Mouse (Mus musculus) urinary bladder, postnatal 4 days (tissue): ENCODE measurements around the gene Ptx4.

ENCODE experiments used
- DNase-seq, 2 experiments: peaks; one replicate each; pipeline ENCODE4 v3.0.0; 2021 to 2022; ENCODE audit warnings: low spot score in 2 of 2

Gene Ptx4

DNA sequence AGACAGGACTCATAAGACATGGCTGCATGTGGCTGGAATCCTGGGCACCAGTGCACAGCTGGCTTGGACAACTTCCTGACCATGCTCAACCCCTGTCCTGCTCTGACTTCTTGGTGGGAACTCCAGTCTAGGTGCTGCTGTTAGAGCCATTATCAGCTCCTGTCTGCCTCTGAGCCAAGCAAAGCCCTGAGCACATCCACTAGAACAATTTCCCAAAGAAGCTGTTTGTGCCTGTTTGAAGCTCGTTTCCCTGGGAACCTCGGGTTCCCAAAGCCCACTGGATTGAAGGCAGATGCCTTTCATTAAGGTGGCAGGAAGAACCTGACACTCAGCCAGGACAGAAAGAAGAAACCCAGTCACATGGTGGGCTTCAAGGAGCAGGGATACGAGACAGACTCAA is at the start of gene Ptx4:
TSS of gene Ptx4 (plus strand) at position 355 of the 400 bp plus-strand sequence.
- no peak for DNase-seq

DNA sequence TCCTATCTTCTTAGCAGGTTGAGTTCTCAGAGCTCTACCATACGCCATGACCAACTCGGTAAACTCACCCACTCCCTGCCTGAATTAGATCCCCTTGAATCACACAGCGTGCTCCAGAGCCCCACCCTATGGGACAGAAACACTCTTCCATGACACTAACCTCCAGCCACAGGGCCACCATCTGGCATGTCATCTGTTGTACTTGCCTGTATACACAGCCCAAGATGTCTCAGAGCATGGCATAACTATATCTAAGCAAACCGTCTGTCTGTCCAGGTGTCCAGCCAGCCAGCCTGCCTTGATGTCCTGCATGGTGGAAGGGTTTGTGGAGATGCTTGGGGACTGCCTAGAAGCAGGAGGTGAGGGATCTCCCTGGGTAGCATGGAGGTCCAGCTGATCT is 43.7 kb upstream of the Ptx4 start:
- no peak for DNase-seq

DNA sequence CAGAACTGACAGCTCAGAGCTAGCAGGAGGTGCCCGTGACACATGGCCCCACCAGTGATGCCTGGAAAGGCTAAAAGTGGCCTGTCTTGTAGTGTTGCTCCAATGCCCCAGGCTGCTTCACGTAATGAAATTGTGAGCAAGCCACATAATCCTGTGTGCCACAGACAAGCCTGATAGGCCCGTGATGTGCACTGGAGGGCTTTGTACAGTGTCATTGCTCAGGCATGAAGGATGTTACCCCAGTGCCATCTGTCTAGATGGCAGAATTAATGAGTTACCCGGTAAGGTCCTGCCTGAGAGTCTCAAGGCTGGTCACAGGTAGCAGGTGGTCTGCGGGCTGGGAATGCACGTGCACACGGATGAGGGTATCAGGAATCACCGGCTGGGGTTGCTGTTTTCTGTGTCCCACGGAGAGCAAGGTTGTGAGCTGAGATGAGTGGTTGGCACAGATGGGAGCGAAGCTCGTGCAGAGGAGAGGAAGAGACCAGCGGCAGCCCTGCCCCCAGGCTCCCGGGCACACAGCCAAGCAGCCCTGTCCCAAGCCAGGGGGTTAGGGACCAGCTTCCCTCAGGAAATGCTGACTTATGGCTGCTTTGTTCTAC is 42.7 kb upstream of the Ptx4 start:
- peak; percentile 58 to 74 for DNase-seq

DNA sequence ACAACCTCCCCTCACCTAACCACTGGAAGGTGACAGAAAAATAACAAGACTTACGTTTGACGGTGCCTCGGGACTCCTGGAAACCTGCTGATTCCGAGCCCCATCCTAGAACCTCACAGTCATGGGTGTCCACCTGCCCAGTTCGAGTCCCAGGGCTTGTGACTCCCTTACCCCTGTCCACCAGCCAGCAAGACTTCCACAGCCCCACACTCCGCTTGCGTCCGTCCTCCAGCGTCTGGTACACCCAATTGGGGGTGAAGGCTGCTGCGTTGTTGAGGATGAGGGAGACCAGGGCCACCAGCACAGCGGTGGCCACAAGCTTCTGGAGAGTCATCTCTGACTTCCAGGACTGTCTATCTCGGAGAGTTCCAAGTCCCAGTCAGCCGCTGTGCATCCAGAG is 40.4 kb upstream of the Ptx4 start:
- DNase-seq = no peak

DNA sequence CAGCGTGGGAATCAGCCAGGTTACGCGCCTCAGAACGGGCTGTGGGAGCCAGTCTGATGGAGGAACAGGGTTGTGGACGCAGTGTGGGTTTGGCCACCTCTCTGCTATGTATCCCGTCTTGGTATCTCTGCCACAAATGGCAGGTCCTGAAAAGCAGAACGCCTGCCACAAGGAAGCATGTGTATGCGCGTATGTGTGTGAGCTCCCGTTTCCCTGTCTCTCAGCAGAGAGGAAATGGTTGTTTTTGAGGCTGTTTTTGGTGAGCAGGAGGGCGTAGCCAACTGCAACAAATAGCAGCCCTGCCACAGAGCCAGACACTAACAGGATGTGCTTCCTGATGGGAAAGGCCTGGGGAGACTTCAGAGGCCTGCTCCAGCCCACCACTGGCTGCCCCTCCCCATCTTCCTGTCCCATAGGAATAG is 39.6 kb upstream of the Ptx4 start:
- peak in 1 of 2 experiments; percentile 47 for DNase-seq

DNA sequence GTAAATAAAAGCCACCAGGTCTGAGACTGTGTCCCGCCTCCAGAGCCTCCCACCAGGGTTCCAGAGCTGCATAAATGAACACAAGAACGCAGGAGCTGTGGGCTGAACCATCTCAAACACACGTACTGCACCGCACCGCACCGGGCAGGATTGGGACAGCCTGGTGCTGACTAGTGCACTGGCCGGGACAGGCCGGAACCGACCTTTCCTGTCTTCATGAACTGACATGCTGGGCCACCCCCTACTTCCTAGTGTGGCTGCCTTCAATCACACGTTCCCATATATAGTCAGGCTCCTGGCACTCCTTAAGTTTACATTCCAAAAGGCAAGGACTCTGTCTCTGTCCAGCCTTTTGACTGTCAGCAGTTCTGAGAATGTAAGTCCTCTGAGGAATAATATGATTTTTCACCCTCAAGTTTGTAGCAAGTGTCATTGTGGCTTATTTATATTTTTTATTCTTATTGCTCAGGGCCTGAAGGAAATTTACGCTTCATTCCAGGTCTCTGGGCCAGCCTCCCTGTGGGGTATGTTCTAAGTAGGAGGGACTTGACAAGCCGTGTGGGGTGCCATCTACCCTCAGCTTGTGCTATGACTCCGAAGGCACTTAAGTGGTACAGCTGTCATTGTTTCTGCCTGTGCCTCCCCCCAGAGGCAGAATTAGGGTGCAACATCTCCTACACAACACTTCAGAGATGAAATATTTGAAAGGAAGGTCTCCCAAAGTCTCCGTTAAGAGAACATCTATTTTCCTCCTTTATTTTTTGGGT is 38.3 kb upstream of the Ptx4 start:
- no peak for DNase-seq

DNA sequence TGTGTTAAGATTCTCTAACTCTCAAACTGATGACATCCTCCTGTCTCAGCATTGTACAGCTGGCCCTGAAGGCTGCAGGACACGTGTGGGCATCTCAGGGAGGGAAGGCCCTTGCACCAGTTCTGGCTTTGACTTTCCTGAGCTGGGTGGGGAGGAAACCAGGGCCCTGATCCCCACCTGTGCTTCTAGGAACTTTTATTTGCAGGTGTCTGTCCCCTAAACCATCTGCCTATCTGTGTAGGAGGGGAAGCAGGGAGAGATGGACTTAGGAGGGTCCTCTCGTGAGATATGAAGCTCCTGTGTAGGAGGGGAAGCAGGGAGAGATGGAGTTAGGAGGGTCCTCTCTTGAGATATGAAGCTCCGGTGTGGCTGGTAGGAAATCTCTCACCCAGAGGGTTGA is 37.7 kb upstream of the Ptx4 start:
- no peak for DNase-seq

DNA sequence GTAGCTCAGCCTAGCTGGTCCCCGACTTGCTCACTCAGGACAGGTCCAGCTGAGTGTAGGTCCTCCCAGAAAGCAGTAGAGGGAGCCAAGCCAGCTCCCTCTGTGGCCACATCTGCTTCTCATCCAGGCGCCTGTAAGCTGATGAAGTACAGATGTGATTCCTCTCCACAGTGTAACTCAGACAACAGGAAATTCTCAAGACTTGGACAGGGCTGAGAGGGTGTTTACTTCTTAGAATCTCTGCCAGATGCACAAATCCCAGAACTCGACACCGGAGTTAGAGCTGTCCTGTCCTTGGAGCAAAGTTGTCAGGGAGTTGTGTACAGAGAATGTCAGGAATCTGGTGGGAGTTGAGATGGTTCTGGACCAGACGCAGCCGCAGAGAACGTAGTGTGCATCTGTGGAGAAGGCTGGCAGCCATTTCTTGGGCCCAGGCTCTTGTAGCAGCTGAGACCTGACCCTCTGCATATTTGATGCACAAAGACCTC is 37.1 kb upstream of the Ptx4 start, which contains the start of gene Tmem204:
TSS of gene Tmem204 (minus strand) at position 148 of the 488 bp plus-strand sequence.
- peak; percentile 76 to 80 for DNase-seq

DNA sequence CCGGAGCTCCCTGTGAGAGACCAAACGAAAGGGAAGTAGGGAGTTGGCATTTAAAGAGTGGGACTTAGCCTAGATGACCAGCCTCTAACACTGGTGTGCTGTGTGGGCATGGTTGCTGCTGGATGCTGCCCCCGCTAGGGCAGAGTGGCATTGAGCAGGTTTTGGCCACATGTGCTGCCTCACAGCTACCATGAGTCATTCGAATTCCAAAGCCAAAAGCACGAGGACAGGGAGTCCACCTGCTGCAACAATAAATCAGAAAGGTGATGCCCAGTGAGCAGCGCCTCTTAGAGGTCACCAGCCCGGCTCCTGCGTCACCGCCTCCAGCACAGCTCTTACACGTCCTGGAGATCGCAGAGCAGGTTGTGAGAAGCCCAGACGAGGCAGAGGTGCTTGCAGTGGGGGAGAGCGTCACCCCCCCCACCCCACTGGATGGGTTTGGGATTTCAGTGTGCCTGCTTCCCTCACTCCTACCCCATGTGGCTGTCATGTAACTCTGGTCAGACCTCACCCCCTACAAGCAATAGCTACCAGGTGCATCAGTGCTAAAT is 35.6 kb upstream of the Ptx4 start:
- no peak for DNase-seq

DNA sequence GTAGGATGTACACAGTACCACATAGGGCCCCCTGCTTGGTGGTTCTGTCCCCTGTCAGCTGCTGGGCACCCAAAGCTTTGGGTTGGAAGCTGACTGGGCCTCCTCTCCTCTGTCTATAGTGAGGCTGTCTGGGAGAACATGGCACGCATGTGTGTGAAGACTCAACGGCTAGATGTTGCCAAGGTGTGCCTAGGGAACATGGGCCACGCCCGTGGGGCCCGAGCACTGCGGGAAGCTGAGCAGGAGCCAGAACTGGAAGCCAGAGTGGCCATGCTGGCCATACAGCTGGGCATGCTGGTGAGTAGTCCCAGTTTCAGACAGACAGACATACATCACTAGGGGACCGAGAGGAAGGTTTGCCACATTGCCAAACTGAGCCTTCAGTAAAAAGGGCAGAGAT is 33.8 kb upstream of the Ptx4 start:
- DNase-seq = no peak

DNA sequence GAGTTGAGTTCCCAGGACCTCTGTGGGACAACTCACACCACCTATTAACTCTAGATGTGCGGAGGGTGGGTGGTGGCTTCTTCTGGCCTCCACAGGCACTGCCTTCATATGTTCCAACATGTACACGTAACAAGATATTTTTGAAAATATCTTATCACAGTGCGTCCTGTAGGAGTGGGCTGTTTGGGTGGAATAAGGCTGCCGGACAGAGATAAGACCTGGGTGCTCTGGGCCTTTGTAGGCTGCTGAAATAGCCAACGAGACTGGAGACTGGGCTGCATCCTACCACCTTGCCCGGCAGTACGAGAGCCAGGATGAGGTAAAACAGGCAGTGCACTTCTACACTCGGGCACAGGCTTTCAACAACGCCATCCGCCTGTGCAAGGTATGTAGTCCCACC is 31.4 kb upstream of the Ptx4 start:
- DNase-seq = no peak

DNA sequence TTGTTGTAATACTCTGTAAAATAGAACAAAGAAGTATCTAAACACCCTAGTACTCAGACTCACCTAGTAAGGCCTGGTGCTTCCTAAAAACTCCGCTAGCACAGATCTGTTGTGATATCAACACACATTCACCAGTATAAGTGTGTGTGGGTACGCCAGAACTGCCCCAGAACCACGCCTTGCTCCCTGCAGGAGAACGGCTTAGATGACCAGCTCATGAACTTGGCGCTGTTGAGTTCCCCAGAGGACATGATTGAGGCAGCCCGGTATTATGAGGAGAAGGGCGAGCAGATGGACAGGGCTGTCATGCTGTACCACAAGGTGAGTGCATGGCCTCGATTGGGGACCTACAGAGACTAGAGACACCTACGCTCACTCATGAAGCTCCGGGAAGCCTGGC is 30.1 kb upstream of the Ptx4 start:
- no peak for DNase-seq

DNA sequence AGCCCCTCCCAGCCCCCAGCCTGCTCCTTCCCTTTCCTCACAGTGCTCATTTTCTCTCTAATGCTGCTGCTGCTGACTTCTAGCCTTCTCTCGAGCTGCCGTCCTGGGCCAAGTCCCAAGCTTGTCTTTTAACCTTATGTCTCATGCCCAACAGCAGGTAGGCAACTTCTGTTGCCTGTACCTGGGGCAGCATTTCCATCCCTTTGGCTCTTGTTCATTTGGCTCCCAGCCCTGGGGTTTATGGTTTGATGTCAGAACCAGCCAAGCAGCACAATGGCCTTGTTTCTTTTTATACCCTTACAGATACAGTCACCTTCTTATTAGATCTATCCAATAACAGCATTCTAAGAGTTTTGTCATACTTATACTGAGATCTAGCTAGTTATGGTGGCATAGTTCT is 24.3 kb upstream of the Ptx4 start:
- no peak for DNase-seq

DNA sequence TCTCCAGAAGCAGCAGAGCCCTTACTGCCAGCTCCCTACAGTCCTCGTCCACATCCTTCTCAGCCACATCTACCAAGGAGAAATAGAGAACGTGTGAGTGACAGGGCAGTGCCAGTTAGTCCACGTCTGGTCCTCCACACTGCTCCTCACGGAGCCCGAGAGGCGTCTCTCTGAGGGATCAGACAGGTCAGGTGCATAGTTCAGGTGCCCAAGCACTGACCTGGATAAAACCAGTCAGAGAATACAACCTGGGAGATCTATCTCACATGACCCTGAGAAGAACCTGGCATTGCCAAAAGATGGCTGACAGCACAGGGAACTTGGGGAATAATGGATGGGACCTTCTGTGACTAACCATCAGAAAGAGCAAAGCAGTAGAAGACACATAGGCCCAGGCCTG is 20.5 kb upstream of the Ptx4 start:
- DNase-seq = no peak

DNA sequence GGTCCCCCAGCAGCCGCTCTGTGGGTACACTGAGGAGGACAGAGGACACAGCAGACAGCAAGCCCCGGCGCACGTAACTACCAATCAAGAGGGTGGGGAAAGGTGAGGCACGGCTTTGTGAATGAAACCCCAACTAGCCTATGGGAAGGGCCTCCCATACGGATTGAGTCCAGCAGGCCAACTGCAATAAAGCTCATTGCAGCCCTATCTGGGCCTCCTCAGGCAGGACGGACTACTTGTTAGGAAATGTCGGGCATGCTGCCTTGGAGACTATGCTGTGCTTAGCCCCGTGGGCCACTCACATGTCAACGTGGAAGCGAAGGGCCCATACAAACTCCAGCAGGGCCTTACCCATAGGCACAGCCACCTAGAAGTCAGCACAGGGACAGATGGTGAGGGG is 19.2 kb upstream of the Ptx4 start:
- DNase-seq = no peak

DNA sequence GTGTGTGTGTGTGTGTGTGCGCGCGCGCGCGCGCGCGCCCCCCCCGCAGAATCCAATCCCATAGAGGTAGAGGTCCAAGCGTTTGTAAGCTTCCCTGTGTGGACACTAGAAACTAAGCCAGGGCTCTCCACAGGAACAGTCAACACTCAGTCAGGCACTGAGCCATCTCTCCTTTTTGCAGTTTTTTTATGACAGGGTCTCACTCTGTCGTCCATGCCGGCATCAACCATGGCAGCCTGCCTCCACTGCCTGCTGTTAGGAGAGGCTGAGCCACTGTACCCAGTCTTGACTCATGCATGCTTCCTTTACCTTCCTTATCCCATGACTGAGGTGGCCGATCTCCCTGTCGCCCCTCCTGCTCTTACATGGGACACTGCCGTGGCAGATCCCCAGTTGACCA is 12.8 kb upstream of the Ptx4 start:
- no peak for DNase-seq

DNA sequence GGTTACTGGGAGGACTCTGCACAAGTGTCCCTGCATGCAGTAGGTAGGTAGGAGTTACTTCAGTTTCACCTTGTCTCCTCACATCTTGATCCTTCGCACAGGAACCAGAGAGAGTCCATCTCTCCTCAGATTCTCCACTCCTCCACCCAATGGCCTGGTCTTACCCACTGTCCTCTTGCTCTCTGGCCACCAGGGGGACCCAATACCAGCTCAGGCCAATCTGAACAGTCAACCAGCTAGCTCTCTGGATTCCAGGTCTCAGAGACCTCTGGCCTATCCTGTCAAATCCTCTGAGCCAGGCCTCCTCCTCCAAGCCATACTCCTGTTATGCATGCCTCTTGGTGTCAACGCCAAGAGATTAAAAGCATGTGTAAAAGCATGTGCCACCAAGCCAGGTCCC is 11.0 kb upstream of the Ptx4 start:
- DNase-seq = no peak

DNA sequence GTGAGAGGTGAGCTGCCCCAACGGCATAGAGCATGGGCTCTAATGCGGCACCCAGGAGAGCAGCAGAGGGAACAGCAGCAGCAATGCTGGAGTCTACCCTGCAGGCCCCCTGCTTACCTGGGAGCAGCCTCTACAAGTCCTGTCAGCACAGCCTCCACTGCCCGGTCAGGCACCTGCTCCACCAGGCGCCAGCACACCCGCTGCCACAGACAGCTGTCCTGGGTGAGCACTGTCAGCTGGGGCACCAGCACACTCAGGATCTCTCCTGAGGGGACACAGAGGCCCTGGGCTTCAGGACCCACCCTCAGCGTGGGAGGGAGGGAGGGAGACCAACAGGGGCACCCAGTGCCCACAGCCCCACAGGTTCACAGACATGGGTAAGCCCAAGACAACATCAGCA is 10.0 kb upstream of the Ptx4 start:
- DNase-seq = no peak

DNA sequence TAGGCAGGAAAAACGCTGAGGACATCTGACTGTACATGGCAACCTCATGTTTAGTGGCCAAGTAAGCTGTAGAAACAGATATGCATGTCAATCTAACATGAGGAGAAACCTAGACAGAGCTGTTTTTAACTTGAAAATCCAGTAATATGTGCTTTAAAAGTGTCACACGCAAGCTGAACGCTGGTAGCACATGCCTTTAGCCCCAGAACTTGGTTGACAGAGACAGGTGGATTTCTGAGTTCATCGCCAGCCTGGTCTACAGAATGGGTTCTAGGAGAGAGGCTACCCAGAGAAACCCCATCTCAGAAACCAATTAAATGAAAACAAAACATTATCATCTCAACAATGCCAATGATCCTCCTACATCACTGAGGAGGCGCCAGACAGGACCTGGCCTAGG is 9.3 kb upstream of the Ptx4 start:
- no peak for DNase-seq

DNA sequence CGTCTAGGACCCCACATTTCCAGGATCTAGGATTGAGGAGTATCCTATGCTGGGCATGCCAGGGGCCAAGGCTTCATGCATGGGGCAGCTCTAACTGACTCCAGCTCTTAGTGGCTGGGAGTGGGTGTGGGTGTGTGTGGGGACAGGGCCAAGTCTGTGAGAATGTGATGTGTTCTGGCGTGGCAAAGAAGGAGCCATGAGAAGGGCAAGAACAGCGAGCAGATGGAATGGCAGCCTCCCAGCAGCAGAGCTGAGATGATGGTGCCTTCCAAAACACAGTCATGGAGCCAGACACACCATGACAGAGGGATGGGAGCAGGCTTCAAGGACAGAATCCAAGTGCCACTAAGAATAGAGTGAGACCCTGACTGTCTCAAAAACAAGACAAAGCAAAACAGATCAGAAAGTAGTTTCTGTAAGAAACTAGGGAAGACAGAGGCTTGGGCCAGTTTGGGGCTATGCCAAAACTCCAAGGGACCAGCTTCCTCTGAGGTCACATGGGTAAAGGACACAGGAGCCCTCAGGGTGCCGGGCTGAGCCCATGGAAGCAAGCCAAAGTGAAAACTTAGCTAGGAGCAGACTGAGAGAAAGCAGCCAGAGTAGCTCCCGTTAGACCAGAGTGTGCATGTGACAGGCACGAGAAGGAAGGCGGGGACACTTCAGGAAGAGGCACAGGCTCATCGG is 8.7 kb upstream of the Ptx4 start:
- DNase-seq = no peak

DNA sequence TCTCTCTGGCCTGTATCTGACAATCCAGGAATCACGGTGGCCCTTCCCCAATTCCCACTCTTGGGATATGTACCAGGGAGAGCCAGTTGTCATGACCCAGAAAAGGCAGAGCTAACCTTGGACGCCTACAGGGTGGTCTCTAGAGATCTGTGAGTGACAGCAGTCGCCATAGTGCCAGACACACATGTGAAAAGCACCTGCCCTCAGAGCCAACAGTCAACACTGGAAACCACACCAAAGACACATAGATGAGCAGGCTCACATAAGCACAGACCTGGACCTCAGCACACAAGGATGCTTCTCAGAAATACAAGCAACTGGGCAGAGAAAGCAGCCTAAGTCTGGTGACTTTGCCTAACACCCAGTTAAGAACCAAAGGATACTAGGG is 8.1 kb upstream of the Ptx4 start:
- DNase-seq = no peak

DNA sequence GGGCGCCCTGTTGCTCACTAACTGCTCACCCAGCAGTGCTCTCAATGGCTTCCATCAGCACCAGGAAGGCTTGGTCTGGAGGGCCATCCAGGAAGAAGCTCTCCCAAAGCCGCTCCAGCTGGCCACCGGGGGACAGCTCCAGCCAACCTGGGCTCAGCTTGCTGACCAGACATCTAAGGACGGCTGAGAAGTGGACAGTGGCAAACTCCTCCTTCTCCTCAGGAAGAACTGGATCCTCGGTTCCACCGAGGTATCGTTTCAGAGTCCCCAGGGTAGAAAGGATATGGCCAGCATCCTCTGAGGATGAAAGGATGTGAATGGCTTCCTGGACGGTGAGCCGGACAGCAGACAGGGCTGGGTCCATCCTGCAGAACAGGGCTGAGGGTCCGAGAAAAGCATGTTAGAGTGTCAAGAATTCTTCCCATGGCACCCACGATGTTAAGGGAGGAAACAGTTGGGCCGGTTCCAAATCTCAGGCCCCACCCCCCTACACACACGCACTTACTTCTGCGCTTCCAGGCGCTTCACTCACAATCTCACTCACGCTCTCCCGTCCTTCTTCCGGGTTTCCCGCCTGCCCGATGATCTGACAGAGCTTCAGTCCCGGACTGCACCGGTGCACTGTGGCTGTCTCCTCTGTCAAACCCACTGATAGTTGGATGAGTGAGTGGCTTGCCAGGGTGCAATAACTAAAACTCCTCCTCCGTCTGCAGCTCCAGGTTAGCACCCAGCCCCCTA is 5.5 kb upstream of the Ptx4 start:
- DNase-seq = no peak
